In the genomic region with DNA sequence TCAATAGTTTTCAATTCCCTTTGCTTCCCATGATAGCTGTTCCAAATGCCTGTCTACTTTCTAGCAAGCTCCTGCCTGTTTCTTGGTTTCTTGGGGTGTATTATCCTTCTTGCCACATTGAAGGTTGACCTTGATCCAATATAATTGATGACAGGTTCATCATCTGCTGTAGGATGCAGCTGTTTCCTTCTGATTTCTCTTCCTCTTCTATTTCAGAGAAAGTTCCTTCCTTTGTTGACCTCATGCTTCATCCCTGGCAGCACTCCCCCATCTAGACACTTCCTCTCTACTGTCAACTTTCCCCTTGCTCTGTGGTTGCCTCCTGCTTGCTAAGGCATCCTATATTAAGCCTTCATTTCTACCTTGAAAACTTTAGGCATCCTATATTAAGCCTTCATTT, we compare ENCODE assay signal across 16 mouse cellular contexts.
DNase-seq lines count a peak whose midpoint lies in the region; ATAC-seq and TF ChIP-seq lines count a peak whose summit lies in the region.
"Had no signal": no experiment of that assay in that cellular context is flagged by ENCODE, and none has a peak within 500 bp of the region (broad histone marks: within the 10 kb centered on the region; RNA-seq: fewer than 3 reads in every experiment).

No protein-coding gene starts in this region.

- no peak overlapping the region for H3K9ac ChIP-seq in lung, postnatal 0 days (replicated peaks; ENCODE audit: low read depth)
- H3K9ac ChIP-seq in liver, embryonic 15.5 days: no peak overlapping the region
- H3K9ac ChIP-seq: forebrain, embryonic 13.5 days; heart, embryonic 12.5 days; hindbrain, embryonic 15.5 days; limb, embryonic 12.5 days; neural tube, embryonic 13.5 days had no signal

- no peaks in the 10 kb centered on the region for H3K27me3 ChIP-seq in heart, embryonic 10.5 days (ENCODE audit: insufficient read depth, poor library complexity, severe bottlenecking)
- H3K27me3 ChIP-seq in lung, postnatal 0 days (replicated peaks; ENCODE audit: insufficient read depth, low read length): no peaks in the 10 kb centered on the region
- H3K27me3 ChIP-seq in liver, embryonic 15.5 days: no peaks in the 10 kb centered on the region
- H3K27me3 ChIP-seq: forebrain, embryonic 13.5 days; heart, embryonic 12.5 days; hindbrain, embryonic 15.5 days; limb, embryonic 12.5 days; megakaryocyte, embryonic 14.5 days; neural tube, embryonic 13.5 days had no signal

- no peaks in the 10 kb centered on the region for H3K36me3 ChIP-seq in heart, embryonic 10.5 days
- no peaks in the 10 kb centered on the region for H3K36me3 ChIP-seq in lung, postnatal 0 days (ENCODE audit: insufficient read depth, low read length)
- H3K36me3 ChIP-seq in liver, embryonic 15.5 days (replicated peaks): no peaks in the 10 kb centered on the region
- H3K36me3 ChIP-seq: G1E; heart, embryonic 12.5 days; hindbrain, embryonic 15.5 days; limb, embryonic 12.5 days; neural tube, embryonic 13.5 days had no signal

- DNase-seq in heart, postnatal 10 days: peak; percentile 20
- DNase-seq in heart, embryonic 10.5 days (ENCODE audit: low spot score): no peak
- DNase-seq in lung, postnatal 0 days (ENCODE audit: low spot score): peak; percentile 44
- DNase-seq in lung, adult 2 months: no peak
- no peak for DNase-seq in left cerebral cortex, postnatal 14 days (ENCODE audit: low spot score in 2 of 2)
- DNase-seq in urinary bladder, postnatal 25 days (ENCODE audit: low spot score): no peak
- DNase-seq: cerebellum, adult 11-12 months; thymus, postnatal 4 days had no signal

- no peak overlapping the region for H3K4me3 ChIP-seq in heart, embryonic 10.5 days
- no peak overlapping the region for H3K4me3 ChIP-seq in lung, postnatal 0 days (ENCODE audit: low read depth, low read length)
- no peak overlapping the region for H3K4me3 ChIP-seq in lung, adult 2 months (replicated peaks; ENCODE audit: extremely low read depth, low read depth, low read length)
- H3K4me3 ChIP-seq in liver, embryonic 15.5 days (replicated peaks): no peak overlapping the region
- H3K4me3 ChIP-seq: forebrain, embryonic 13.5 days; heart, embryonic 12.5 days; hindbrain, embryonic 15.5 days; limb, embryonic 12.5 days; neural tube, embryonic 13.5 days had no signal

- H3K9me3 ChIP-seq in heart, embryonic 10.5 days: no peaks in the 10 kb centered on the region
- H3K9me3 ChIP-seq in lung, postnatal 0 days (ENCODE audit: low read length): no peaks in the 10 kb centered on the region
- H3K9me3 ChIP-seq in liver, embryonic 15.5 days (replicated peaks): no peaks in the 10 kb centered on the region
- H3K9me3 ChIP-seq: forebrain, embryonic 13.5 days; G1E; heart, embryonic 12.5 days; hindbrain, embryonic 15.5 days; limb, embryonic 12.5 days; megakaryocyte, embryonic 14.5 days; neural tube, embryonic 13.5 days had no signal

- no peaks in the 10 kb centered on the region for H3K4me1 ChIP-seq in heart, embryonic 10.5 days
- no peaks in the 10 kb centered on the region for H3K4me1 ChIP-seq in lung, postnatal 0 days (ENCODE audit: insufficient read depth, low read depth, low read length)
- H3K4me1 ChIP-seq in lung, adult 2 months (ENCODE audit: control insufficient read depth, insufficient read depth, low read length): no peaks in the 10 kb centered on the region
- no peaks in the 10 kb centered on the region for H3K4me1 ChIP-seq in liver, embryonic 15.5 days (replicated peaks)
- H3K4me1 ChIP-seq: forebrain, embryonic 13.5 days; heart, embryonic 12.5 days; hindbrain, embryonic 15.5 days; limb, embryonic 12.5 days; neural tube, embryonic 13.5 days had no signal

- no peak overlapping the region for H3K4me2 ChIP-seq in lung, postnatal 0 days (replicated peaks; ENCODE audit: low read depth, low read length)
- no peak overlapping the region for H3K4me2 ChIP-seq in liver, embryonic 15.5 days
- H3K4me2 ChIP-seq: forebrain, embryonic 13.5 days; heart, embryonic 12.5 days; hindbrain, embryonic 15.5 days; limb, embryonic 12.5 days; neural tube, embryonic 13.5 days had no signal

- TF ChIP-seq EP300 in lung, postnatal 0 days (IDR thresholded peaks at IDR 0.05): peak; percentile 90

- TF ChIP-seq POLR2A in lung, adult 2 months (IDR thresholded peaks at IDR 0.05; ENCODE audit: borderline replicate concordance, extremely low read depth, low read depth, low read length): no peak

- ATAC-seq in lung, postnatal 0 days: peak; percentile 33; the same call in 1 of the 2 replicates
- 0 out of 2 replicates have a peak, but pooled peaks have one; percentile 9 for ATAC-seq in liver, embryonic 15.5 days (ENCODE audit: insufficient read depth)
- ATAC-seq: forebrain, embryonic 13.5 days had no signal

- no peak for TF ChIP-seq CTCF in lung, postnatal 0 days (IDR thresholded peaks at IDR 0.05)
- no peak for TF ChIP-seq CTCF in lung, adult 2 months (IDR thresholded peaks at IDR 0.05; ENCODE audit: insufficient read depth, low read length)

- intact Hi-C loops in heart, postnatal 10 days (cut with DNase I): no loop called here
- intact Hi-C loops in left cerebral cortex, postnatal 14 days (cut with DNase I): no loop called here

- no peak overlapping the region for H3K27ac ChIP-seq in heart, embryonic 10.5 days
- H3K27ac ChIP-seq in lung, postnatal 0 days (ENCODE audit: low read length): no peak overlapping the region
- H3K27ac ChIP-seq in liver, embryonic 15.5 days (replicated peaks): no peak overlapping the region
- H3K27ac ChIP-seq: forebrain, embryonic 13.5 days; hindbrain, embryonic 15.5 days; limb, embryonic 12.5 days; neural tube, embryonic 13.5 days had no signal

Comparison
In these comparisons a context has a peak if more than half of its experiments do, and no peak if none do; other contexts are left out.
1. DNase-seq: peak in heart, postnatal 10 days (2 of 2) and lung, postnatal 0 days (single experiment); none in heart, embryonic 10.5 days (single experiment), lung, adult 2 months (single experiment), left cerebral cortex, postnatal 14 days (0 of 2) and urinary bladder, postnatal 25 days (single experiment).